Mouse (Mus musculus) limb, embryonic 14.5 days (tissue): Measurements from ENCODE around the gene Tyms. TPM values are rescaled to one million over a fixed set of nuclear protein-coding genes. Genes with fewer than 3 reads are reported as not detected.

Experiments
- ATAC-seq: fragments of 200-750 bp; cut with Nextera tagmentation; 2 replicates; pipeline ENCODE4 v1.8.0; 2017; ENCODE audit warnings: low read depth, moderate number of reproducible peaks, moderate TSS enrichment; ENCODE audit not compliant: low FRiP score
- DNase-seq: peaks from one replicate; pipeline ENCODE4 v3.0.0-alpha.2; 2015; ENCODE audit warnings: low spot score
- H3K27ac ChIP-seq: fragments of 300-500 bp; sonication (generic); replicated peaks from 2 replicates; pipeline ENCODE4 v1.5.1; 2014; ENCODE audit warnings: low read depth, mild to moderate bottlenecking, low read length, moderate library complexity, mixed read lengths
- H3K27me3 ChIP-seq: fragments of 300-500 bp; sonication (generic); 2 replicates; pipeline ENCODE4 v1.6.1; 2014; ENCODE audit warnings: low read length, mixed read lengths; ENCODE audit not compliant: control insufficient read depth, insufficient read depth
- H3K36me3 ChIP-seq: fragments of 300-500 bp; sonication (generic); 2 replicates; pipeline ENCODE4 v1.6.1; 2014; ENCODE audit warnings: mild to moderate bottlenecking, low read length, moderate library complexity, mixed read lengths; ENCODE audit not compliant: control insufficient read depth, insufficient read depth
- H3K4me1 ChIP-seq: fragments of 300-500 bp; sonication (generic); 2 replicates; pipeline ENCODE4 v1.6.1; 2014; ENCODE audit warnings: antibody characterized with exemption, low read length, mixed read lengths; ENCODE audit not compliant: control insufficient read depth, insufficient read depth
- H3K4me2 ChIP-seq: fragments of 300-500 bp; sonication (generic); replicated peaks from 2 replicates; pipeline ENCODE4 v1.6.1; 2014; ENCODE audit warnings: low read depth, mild to moderate bottlenecking, low read length, moderate library complexity; ENCODE audit not compliant: severe bottlenecking
- H3K4me3 ChIP-seq: fragments of 300-500 bp; sonication (generic); replicated peaks from 2 replicates; pipeline ENCODE4 v1.5.1; 2014; ENCODE audit warnings: low read length
- H3K9ac ChIP-seq: fragments of 300-500 bp; sonication (generic); 2 replicates; pipeline ENCODE4 v1.6.1; 2014; ENCODE audit warnings: mild to moderate bottlenecking, low read depth, low read length, moderate library complexity; ENCODE audit not compliant: severe bottlenecking
- H3K9me3 ChIP-seq: fragments of 300-500 bp; sonication (generic); 2 replicates; pipeline ENCODE4 v1.6.1; 2016; ENCODE audit warnings: low read length; ENCODE audit not compliant: control insufficient read depth
- POLR2A ChIP-seq: fragments of 200-500 bp; IDR thresholded peaks from 2 replicates; pipeline ENCODE4 v1.8.0; 2012; ENCODE audit warnings: inconsistent platforms, mild to moderate bottlenecking, moderate library complexity, borderline replicate concordance; ENCODE audit not compliant: insufficient read depth, insufficient read length; ENCODE audit errors: extremely low read depth
- WGBS: fragments of 180-500 bp; shearing (Covaris S2); extraction: QIAGEN DNeasy Blood & Tissue Kit; methylation state at CpG from one replicate; pipeline ENCODE4 v1.1.7; 2014; 5-methylcytosine and 5-hydroxymethylcytosine counted together
- polyA plus RNA-seq, 2 experiments: library from polyadenylated mRNA; depleted of rRNA in 1 of 2; stranded (reverse) in 1 of 2; unstranded in 1 of 2; fragments of >200 nt; fragmentation: Nextera tagmentation in 1 of 2; extraction: Ambion mirVana in 1 of 2; gene quantifications; 2 replicates each; pipeline versions ENCODE4 v1.2.1 to v1.2.3; 2012 to 2014

Tyms gene
- polyA plus RNA-seq, 2 experiments: 166 to 250 TPM

- Histone ChIP-seq H3K4me1 (no peaks in the 10 kb centered on the region), H3K4me2 (no peak overlapping the region), H3K27me3 (no peaks in the 10 kb centered on the region), H3K4me3 (no peak overlapping the region), H3K36me3 (no peaks in the 10 kb centered on the region), H3K9me3 (no peaks in the 10 kb centered on the region), H3K27ac (no peak overlapping the region), H3K9ac (no peak overlapping the region)
- DNase-seq (peak; percentile 62), ATAC-seq (no peak)
- no peak for TF ChIP-seq POLR2A
- 52% methylated on average over 2 of the region's 2 CpGs for WGBS
These were observed 58.8 kb downstream of the Tyms start for GRCm38 (mm10) chr5:30014580-30014979.

GRCm38 (mm10) chr5:30012726-30013503 is 60.5 kb downstream of the Tyms start, which contains the start of gene Il6:
Il6 (plus strand) TSS chr5:30013114.
- WGBS: 55% methylated on average over 16 of the region's 16 CpGs
- Histone ChIP-seq H3K4me1 (no peaks in the 10 kb centered on the region), H3K4me2 (no peak within 1 kb of the TSS; the same call in 1 of the 2 replicates), H3K27me3 (no peaks in the 10 kb centered on the region), H3K9me3 (no peaks in the 10 kb centered on the region), H3K27ac (no peak within 1 kb of the TSS), H3K36me3 (no peaks in the 10 kb centered on the region), H3K4me3 (no peak within 1 kb of the TSS), H3K9ac (no peak within 1 kb of the TSS)
- DNase-seq: peak; percentile 94
- ATAC-seq: peak; percentile 80
- TF ChIP-seq POLR2A: no peak

Other genes starting within 250 kb of the Tyms start
- gene Il6, start 60.5 kb downstream of the Tyms start, polyA plus RNA-seq (2012; rRNA removed): 0.10 and 0.18 TPM in 2 replicates
- gene Il6, start 60.5 kb downstream of the Tyms start, polyA plus RNA-seq (2014; fragmentation: Nextera tagmentation; extraction: Ambion mirVana): 0.44 and 0.80 TPM in 2 replicates
- gene Garem2, start 31.5 kb upstream of the Tyms start, polyA plus RNA-seq (2012; rRNA removed): 1.2 and 1.6 TPM in 2 replicates
- 0.56 and 0.97 TPM in 2 replicates for gene Garem2, start 31.5 kb upstream of the Tyms start, polyA plus RNA-seq (2014; fragmentation: Nextera tagmentation; extraction: Ambion mirVana)
- gene 3110082J24Rik, start 32.5 kb upstream of the Tyms start, polyA plus RNA-seq (2012; rRNA removed): not detected in 2 replicates
- gene 3110082J24Rik, start 32.5 kb upstream of the Tyms start, polyA plus RNA-seq (2014; fragmentation: Nextera tagmentation; extraction: Ambion mirVana): not detected in 2 replicates
- gene Hadha, start 81.5 kb upstream of the Tyms start, polyA plus RNA-seq (2012; rRNA removed): 63.8 and 84.0 TPM in 2 replicates
- 123 and 124 TPM in 2 replicates for gene Hadha, start 81.5 kb upstream of the Tyms start, polyA plus RNA-seq (2014; fragmentation: Nextera tagmentation; extraction: Ambion mirVana)
- gene Hadhb, start 81.6 kb upstream of the Tyms start, polyA plus RNA-seq (2012; rRNA removed): 73.4 and 74.3 TPM in 2 replicates
- gene Hadhb, start 81.6 kb upstream of the Tyms start, polyA plus RNA-seq (2014; fragmentation: Nextera tagmentation; extraction: Ambion mirVana): 128 and 132 TPM in 2 replicates
- 0.14 and 0.24 TPM in 2 replicates for gene Adgrf3, start 132.1 kb upstream of the Tyms start, polyA plus RNA-seq (2012; rRNA removed)
- 0.22 TPM in 1 of 2 replicates, not detected in the other for gene Adgrf3, start 132.1 kb upstream of the Tyms start, polyA plus RNA-seq (2014; fragmentation: Nextera tagmentation; extraction: Ambion mirVana)
- gene Selenoi, start 159.0 kb upstream of the Tyms start, polyA plus RNA-seq (2012; rRNA removed): 34.3 and 48.3 TPM in 2 replicates
- 20.0 and 21.7 TPM in 2 replicates for gene Selenoi, start 159.0 kb upstream of the Tyms start, polyA plus RNA-seq (2014; fragmentation: Nextera tagmentation; extraction: Ambion mirVana)
- 0.15 and 0.50 TPM in 2 replicates for gene Drc1, start 207.8 kb upstream of the Tyms start, polyA plus RNA-seq (2012; rRNA removed)
- 0.14 and 0.41 TPM in 2 replicates for gene Drc1, start 207.8 kb upstream of the Tyms start, polyA plus RNA-seq (2014; fragmentation: Nextera tagmentation; extraction: Ambion mirVana)